Mouse (Mus musculus): ENCODE results near the gene Ap1b1.

DNA sequence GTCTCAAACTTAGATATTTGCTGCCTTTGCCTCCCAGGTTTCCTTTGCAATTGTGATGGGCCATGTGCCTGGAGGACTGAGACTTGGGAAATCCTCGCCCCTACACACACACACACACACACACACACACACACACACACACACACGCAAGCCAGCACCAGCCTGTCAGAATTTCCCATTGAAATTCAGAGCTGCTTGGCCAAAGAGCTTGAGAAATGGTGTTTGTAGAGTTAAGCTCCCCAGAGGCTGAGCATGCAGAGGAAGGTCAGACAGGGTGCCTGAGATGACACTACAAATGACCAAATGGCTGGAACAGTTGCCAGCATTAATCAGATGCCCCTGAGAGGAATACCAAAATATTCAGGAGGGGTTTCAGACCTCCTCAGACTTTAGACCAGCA is 20.3 kb upstream of the Ap1b1 start:
- TF ChIP-seq CTCF (IDR thresholded peaks at IDR 0.05; ENCODE audit: low read depth) (no peak), EP300 (optimal IDR thresholded peaks at IDR 0.05) (no peak)
